Mouse (Mus musculus): ENCODE measurements around the gene Svopl. TPM values are rescaled to one million over a fixed set of nuclear protein-coding genes. Genes with fewer than 3 reads are reported as not detected.

Svopl gene
- polyA plus RNA-seq, 1 experiment, result 0.02 TPM

DNA sequence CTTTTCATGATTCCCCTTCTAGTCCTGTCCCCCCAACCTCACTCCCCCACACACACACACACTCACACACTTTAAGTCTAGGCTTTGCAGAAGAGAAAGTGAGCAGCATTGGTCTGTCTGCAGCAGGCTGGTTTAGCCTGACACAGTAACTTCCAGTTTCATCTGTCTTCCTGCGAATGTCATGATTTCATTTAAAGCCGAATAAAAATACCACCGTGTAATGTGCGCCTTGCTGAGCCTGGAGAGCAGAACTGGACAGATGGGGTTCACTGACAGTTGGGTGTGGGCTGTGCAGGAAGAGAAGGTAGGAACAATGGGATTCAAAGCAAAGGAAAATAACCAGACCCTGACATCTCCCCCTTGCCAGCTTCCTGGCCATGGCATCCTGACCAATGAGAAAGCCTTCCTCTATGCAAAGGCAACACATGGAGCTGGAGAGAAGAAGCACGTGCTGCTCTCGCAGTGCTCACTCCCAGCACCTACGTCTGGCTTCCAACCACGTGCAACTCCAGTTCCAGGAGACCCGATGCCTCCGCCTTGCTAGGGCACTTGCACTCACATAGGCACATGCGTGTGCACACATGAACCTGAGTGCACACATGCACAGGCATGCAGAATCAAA, 18.8 kb upstream of the Svopl start:
- H3K79me2 ChIP-seq (ENCODE audit: control insufficient read depth, insufficient read depth), result no peaks in the 10 kb centered on the region
- H3K27me3 ChIP-seq (ENCODE audit: control insufficient read depth, insufficient read depth, insufficient read length), result no peaks in the 10 kb centered on the region
- H3K4me3 ChIP-seq (ENCODE audit: insufficient read depth, poor library complexity, severe bottlenecking), result no peak overlapping the region

DNA sequence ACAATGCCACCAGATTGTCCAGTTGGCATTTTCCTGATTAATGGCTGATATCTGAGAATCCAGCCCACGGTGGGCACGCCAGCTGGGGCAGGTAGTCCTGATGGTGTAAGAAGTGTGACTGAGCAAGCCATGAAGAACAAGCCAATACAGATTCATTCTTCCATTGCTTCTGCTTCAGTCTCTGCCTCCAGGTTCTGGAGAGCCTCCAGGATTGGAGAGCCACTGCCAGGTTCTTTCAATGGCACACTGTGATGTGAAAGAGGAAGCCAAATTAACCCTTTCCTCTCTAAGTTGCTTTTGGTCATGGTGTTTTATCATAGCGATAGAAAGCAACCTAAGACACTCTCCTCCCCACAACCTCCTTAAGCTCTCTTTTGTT, 18.3 kb upstream of the Svopl start:
- H3K36me3 ChIP-seq (ENCODE audit: control insufficient read depth, insufficient read depth), result no peaks in the 10 kb centered on the region
- H3K79me2 ChIP-seq (ENCODE audit: control insufficient read depth, insufficient read depth), result no peaks in the 10 kb centered on the region
- H3K4me3 ChIP-seq (ENCODE audit: insufficient read depth, poor library complexity, severe bottlenecking), result no peak overlapping the region
- H3K27me3 ChIP-seq (ENCODE audit: control insufficient read depth, insufficient read depth, insufficient read length), result no peaks in the 10 kb centered on the region
- H3K79me3 ChIP-seq (ENCODE audit: low read depth), result no peaks in the 10 kb centered on the region
- TF ChIP-seq MYOD1 (IDR thresholded peaks at IDR 0.05; ENCODE audit: control insufficient read depth, insufficient read length, low read depth) (no peak), CTCF (IDR thresholded peaks at IDR 0.05; ENCODE audit: control insufficient read depth, insufficient read depth, insufficient read length) (no peak), MAX (IDR thresholded peaks at IDR 0.05) (no peak), MYOG (IDR thresholded peaks at IDR 0.05; ENCODE audit: control insufficient read depth, extremely low read depth, insufficient read length) (no peak), FOSL1 (IDR thresholded peaks at IDR 0.05; ENCODE audit: insufficient read depth, low read length, poor library complexity, severe bottlenecking) (no peak), CEBPB (IDR thresholded peaks at IDR 0.05; ENCODE audit: low read depth) (no peak), USF1 (IDR thresholded peaks at IDR 0.05; ENCODE audit: low read depth) (no peak)
- H3ac ChIP-seq (ENCODE audit: control insufficient read depth, insufficient read length, low read depth), result no peak overlapping the region

More for the DNA sequence above, 18.8 kb upstream of the Svopl start:
- H3K79me3 ChIP-seq (ENCODE audit: low read depth), result no peaks in the 10 kb centered on the region
- no peaks in the 10 kb centered on the region for H3K36me3 ChIP-seq (ENCODE audit: control insufficient read depth, insufficient read depth)
- H3ac ChIP-seq (ENCODE audit: control insufficient read depth, insufficient read length, low read depth), result peak overlapping the region; percentile 24
- TF ChIP-seq USF1 (IDR thresholded peaks at IDR 0.05; ENCODE audit: low read depth) (no peak), FOSL1 (IDR thresholded peaks at IDR 0.05; ENCODE audit: insufficient read depth, low read length, poor library complexity, severe bottlenecking) (no peak), MYOG (IDR thresholded peaks at IDR 0.05; ENCODE audit: control insufficient read depth, extremely low read depth, insufficient read length) (no peak), MAX (IDR thresholded peaks at IDR 0.05) (no peak), MYOD1 (IDR thresholded peaks at IDR 0.05; ENCODE audit: control insufficient read depth, insufficient read length, low read depth) (no peak)

DNA sequence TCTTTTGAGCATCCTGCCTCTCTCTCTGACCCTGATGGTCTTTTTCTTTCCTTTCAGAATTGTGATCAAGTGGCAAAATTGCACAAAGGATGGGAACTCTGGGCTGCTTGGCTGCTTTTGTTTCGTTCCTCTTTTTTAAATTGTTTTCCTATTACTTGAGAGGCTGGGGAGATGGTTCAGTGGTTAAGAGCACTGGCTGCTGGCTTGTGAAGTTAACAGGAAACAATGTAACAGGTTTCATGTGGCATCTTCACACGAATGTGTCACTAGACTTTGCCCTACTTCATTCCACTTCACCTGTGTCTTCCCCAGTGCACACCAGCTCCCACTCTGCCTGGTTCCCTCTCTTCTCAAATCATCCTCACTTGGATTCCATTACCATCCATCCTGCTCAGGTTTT, 17.8 kb upstream of the Svopl start:
- no peaks in the 10 kb centered on the region for H3K79me3 ChIP-seq (ENCODE audit: low read depth)
- no peaks in the 10 kb centered on the region for H3K36me3 ChIP-seq (ENCODE audit: control insufficient read depth, insufficient read depth)
- H3K27me3 ChIP-seq (ENCODE audit: control insufficient read depth, insufficient read depth, insufficient read length), result no peaks in the 10 kb centered on the region
- TF ChIP-seq CTCF (IDR thresholded peaks at IDR 0.05; ENCODE audit: control insufficient read depth, insufficient read depth, insufficient read length) (no peak), MYOD1 (IDR thresholded peaks at IDR 0.05; ENCODE audit: control insufficient read depth, insufficient read length, low read depth) (no peak), CEBPB (IDR thresholded peaks at IDR 0.05; ENCODE audit: low read depth) (no peak), FOSL1 (IDR thresholded peaks at IDR 0.05; ENCODE audit: insufficient read depth, low read length, poor library complexity, severe bottlenecking) (no peak), MAX (IDR thresholded peaks at IDR 0.05) (no peak), MYOG (IDR thresholded peaks at IDR 0.05; ENCODE audit: control insufficient read depth, extremely low read depth, insufficient read length) (no peak), USF1 (IDR thresholded peaks at IDR 0.05; ENCODE audit: low read depth) (no peak)
- no peaks in the 10 kb centered on the region for H3K79me2 ChIP-seq (ENCODE audit: control insufficient read depth, insufficient read depth)
- no peak overlapping the region for H3K4me3 ChIP-seq (ENCODE audit: insufficient read depth, poor library complexity, severe bottlenecking)
- H3ac ChIP-seq (ENCODE audit: control insufficient read depth, insufficient read length, low read depth), result no peak overlapping the region

DNA sequence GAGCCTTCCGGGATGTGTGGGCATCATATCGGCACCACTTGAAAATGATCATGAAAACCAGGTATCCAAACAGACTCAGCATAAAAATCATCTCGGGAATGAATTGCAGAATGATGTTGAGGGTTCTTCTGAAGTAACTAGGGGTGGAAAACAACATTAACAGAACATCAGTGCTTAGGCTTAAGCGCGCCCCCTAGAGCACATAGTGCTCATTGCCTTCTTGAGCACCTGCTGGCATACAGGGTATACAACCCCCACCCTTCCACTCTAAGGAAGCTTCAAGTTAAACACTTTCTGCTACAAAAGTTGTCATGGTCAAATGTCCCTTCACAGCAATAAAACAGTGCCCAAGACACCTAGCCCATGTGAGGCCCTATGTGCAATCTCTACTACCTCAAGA, 12.0 kb upstream of the Svopl start:
- Histone ChIP-seq H3K79me2 (ENCODE audit: control insufficient read depth, insufficient read depth) (no peaks in the 10 kb centered on the region), H3ac (ENCODE audit: control insufficient read depth, insufficient read length, low read depth) (no peak overlapping the region), H3K79me3 (ENCODE audit: low read depth) (no peaks in the 10 kb centered on the region), H3K4me3 (ENCODE audit: insufficient read depth, poor library complexity, severe bottlenecking) (no peak overlapping the region), H3K27me3 (ENCODE audit: control insufficient read depth, insufficient read depth, insufficient read length) (no peaks in the 10 kb centered on the region), H3K36me3 (ENCODE audit: control insufficient read depth, insufficient read depth) (no peaks in the 10 kb centered on the region)
- TF ChIP-seq MYOD1 (IDR thresholded peaks at IDR 0.05; ENCODE audit: control insufficient read depth, insufficient read length, low read depth), result no peak
- no peak for TF ChIP-seq FOSL1 (IDR thresholded peaks at IDR 0.05; ENCODE audit: insufficient read depth, low read length, poor library complexity, severe bottlenecking)
- TF ChIP-seq CTCF (IDR thresholded peaks at IDR 0.05; ENCODE audit: control insufficient read depth, insufficient read depth, insufficient read length), result no peak
- no peak for TF ChIP-seq MYOG (IDR thresholded peaks at IDR 0.05; ENCODE audit: control insufficient read depth, extremely low read depth, insufficient read length)
- no peak for TF ChIP-seq USF1 (IDR thresholded peaks at IDR 0.05; ENCODE audit: low read depth)
- TF ChIP-seq CEBPB (IDR thresholded peaks at IDR 0.05; ENCODE audit: low read depth), result no peak
- TF ChIP-seq MAX (IDR thresholded peaks at IDR 0.05), result no peak

DNA sequence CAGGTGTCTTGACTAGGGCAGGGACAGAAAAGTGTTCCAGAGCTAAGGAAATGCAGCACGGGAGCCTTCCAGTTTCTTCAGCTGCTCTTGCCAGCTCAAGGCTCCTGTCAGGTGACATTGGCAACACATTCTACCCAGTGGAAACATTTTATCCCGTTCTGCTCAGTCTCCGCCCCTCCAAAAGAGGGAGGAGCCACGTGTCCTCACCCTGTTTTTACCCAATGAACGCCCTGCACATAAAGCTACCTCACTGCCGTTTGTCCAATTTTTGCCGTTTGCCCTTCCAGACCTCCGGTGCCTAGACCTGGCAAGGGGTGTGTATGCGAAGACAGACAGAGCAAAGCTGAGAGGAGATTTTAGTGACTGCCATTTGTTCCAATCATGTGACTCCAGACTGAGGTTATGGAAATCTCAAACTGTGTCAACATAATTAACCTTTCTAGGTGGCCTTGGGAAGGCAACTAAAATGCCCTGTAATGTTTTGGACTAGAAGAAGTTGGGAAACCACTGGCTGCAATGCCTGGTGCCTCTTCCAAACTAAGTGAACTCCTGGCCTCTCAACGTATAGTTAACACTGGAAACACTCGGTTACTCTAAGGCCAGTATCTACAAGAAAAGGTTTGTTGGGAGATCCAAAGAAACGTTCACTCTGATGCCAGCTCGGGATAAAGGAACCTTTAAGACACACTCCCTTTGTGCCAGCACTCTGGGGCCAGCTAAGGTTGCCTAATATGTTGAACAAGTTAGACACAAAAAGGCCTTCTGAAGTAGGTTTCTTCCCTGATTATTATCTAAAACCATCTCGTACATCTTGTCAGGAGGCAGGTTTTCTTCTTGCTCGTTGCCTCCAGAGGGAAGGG, 8.9 kb upstream of the Svopl start:
- Histone ChIP-seq H3K79me3 (ENCODE audit: low read depth) (no peaks in the 10 kb centered on the region), H3ac (ENCODE audit: control insufficient read depth, insufficient read length, low read depth) (no peak overlapping the region), H3K27me3 (ENCODE audit: control insufficient read depth, insufficient read depth, insufficient read length) (no peaks in the 10 kb centered on the region), H3K4me3 (ENCODE audit: insufficient read depth, poor library complexity, severe bottlenecking) (no peak overlapping the region), H3K36me3 (ENCODE audit: control insufficient read depth, insufficient read depth) (no peaks in the 10 kb centered on the region), H3K79me2 (ENCODE audit: control insufficient read depth, insufficient read depth) (no peaks in the 10 kb centered on the region)
- TF ChIP-seq FOSL1 (IDR thresholded peaks at IDR 0.05; ENCODE audit: insufficient read depth, low read length, poor library complexity, severe bottlenecking), result no peak
- no peak for TF ChIP-seq MAX (IDR thresholded peaks at IDR 0.05)
- TF ChIP-seq MYOD1 (IDR thresholded peaks at IDR 0.05; ENCODE audit: control insufficient read depth, insufficient read length, low read depth), result no peak
- TF ChIP-seq CEBPB (IDR thresholded peaks at IDR 0.05; ENCODE audit: low read depth), result no peak
- TF ChIP-seq MYOG (IDR thresholded peaks at IDR 0.05; ENCODE audit: control insufficient read depth, extremely low read depth, insufficient read length), result no peak
- no peak for TF ChIP-seq CTCF (IDR thresholded peaks at IDR 0.05; ENCODE audit: control insufficient read depth, insufficient read depth, insufficient read length)
- TF ChIP-seq USF1 (IDR thresholded peaks at IDR 0.05; ENCODE audit: low read depth), result no peak

Data from C2C12 (cell line).